Mouse (Mus musculus) liver, embryonic 14.5 days (tissue): ENCODE results near the gene Pwp2.

Experiments
- CTCF ChIP-seq: IDR thresholded peaks from 2 replicates; pipeline ENCODE4 v1.5.1; 2016; ENCODE audit warnings: antibody characterized with exemption, low read depth, control low read depth
- EP300 ChIP-seq: IDR thresholded peaks from 2 replicates; pipeline ENCODE4 v1.6.1; 2016; ENCODE audit warnings: antibody characterized with exemption, low read depth

- TF ChIP-seq CTCF (no peak), EP300 (no peak)
Measured at GRCm38 (mm10) chr10:78161096-78161495, 23.9 kb downstream of the Pwp2 start.
